Mouse (Mus musculus) cerebellum, adult (tissue): ENCODE measurements around the gene Pdgfra.

Experiments used
- ATAC-seq: cut with Nextera tagmentation; 2 replicates; pipeline ENCODE4 v1.9.2; 2017; ENCODE audit warnings: mild to moderate bottlenecking, moderate library complexity, mixed read lengths; ENCODE audit not compliant: insufficient number of reproducible peaks, low FRiP score, low TSS enrichment

The Pdgfra gene

DNA sequence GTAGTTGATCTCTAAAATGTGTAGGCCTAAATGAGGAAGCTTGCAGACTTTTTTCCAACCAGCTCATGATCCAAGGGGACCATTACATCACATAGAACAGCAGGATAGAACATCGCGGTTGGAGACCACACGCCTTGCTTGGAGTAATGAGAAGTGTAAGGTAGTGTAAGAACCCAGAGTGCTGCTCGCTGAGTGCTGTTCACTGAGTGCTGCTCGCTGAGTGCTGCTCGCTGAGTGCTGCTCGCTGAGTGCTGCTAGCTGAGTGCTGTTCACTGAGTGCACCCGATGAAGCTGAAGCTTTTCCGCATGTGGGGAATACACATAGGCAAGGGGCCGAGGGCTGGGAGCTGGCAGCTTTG is 48.3 kb downstream of the Pdgfra start:
- ATAC-seq = no peak

GRCm38 (mm10) chr5:75207905-75208304 is 55.8 kb downstream of the Pdgfra start:
- ATAC-seq = no peak

DNA sequence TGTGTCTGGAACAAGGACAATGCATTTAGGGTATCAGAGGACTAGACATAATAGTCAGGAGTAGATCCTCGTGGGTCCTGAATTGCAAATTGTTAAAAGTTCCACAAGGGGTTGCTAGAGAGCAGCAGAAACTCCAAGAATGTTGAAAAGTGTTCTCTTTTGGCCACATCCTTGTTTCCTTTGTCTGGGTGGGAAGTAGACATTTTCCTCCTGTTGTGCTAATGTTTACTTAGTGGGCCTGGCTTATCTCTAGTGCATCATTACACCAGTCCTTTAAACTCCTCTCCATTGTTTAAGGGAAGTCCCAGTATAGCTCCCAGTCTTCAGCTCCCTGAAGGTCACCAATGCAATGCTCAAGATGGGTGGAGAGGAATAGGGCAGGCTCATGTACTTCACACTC is 57.9 kb downstream of the Pdgfra start:
- ATAC-seq = no peak

- ATAC-seq = no peak
Measured at GRCm38 (mm10) chr5:75214520-75214919, 62.4 kb downstream of the Pdgfra start.

DNA sequence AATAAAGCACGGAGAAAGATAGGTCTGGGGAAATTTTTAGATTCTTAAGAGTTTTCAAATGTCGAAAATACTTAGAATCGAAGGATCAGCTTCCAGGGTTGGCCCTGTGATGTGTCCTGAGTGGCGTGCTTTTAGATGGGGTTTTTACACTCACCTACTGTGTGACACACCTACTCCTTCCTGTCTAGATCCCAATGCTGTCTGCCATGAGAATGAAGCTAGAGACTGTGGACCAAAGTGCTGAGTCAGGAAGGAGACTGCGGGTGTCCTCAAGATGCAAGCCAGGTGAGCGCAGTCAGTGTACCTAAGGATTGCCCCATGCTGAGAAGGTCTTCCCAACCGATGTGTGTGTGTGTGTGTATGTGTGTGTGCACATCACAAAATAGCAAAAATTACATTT is 62.8 kb downstream of the Pdgfra start:
- ATAC-seq = no peak

- ATAC-seq = no peak
Measured at GRCm38 (mm10) chr5:75215678-75216256, 63.7 kb downstream of the Pdgfra start.

GRCm38 (mm10) chr5:75221610-75222009 is 69.5 kb downstream of the Pdgfra start:
- ATAC-seq = no peak

DNA sequence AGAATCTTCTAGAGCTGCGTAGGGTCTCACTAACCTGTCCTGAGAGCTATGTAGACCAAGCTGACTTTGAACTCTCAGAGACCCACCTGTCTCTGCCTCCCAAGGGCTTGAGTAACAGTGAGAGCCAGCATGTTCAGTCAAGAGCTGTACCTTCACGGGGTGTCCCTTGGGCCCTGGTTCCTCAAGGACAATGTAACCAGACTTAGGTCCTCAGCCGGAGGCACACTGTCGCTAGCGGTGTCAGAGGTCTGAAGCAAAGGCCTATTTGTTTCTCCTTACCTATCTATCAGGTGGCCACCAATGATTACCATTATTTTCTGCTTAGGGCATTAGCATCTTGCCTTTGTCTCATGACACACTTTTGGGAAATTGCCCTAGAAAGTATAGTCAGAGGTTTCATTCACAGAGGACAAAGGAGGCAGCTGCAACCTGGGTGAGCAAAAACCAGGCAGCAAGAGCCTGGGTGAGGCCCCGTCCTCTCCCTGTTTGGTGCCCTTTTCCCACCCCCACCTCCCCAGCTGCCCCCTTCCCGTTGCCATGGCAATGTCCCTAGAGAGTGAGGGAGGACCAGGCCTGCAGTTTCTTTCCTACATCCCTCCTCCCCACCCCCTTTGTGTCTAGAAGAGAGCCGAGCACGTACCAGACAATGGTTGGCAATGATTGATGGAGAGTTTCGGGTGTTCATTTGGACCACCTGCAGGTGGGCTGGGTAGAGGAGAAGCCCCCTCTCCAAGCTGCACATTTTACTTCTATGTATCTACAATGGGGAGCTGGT is 70.6 kb downstream of the Pdgfra start:
- no peak for ATAC-seq

DNA sequence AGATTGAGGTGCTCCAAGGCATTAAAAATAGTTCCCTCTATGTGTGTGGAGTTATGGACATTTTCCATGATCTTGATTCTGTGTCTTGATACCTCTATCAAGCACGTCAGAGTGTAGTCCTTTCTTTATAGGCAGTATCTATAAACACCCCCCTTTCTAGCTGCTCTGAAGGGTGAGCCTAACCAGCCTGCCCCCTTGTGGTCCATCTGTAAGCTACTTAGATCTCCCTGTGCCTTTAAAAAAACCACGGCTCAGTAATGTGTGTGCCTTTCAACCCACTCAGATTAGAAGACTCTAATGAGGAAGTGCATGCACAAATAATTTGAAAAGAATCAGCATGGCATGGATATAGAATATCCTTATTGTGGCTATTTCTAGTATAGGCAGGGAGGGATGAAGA is 86.3 kb downstream of the Pdgfra start:
- ATAC-seq = no peak

- no peak for ATAC-seq
Measured at GRCm38 (mm10) chr5:75238928-75239777, 87.1 kb downstream of the Pdgfra start.

GRCm38 (mm10) chr5:75247070-75247740 is 95.1 kb downstream of the Pdgfra start:
- no peak for ATAC-seq
